Mouse (Mus musculus) adrenal gland, postnatal 14 days (tissue): ENCODE results near the gene Bend3. TPM values are rescaled to one million over a fixed set of nuclear protein-coding genes. Genes with fewer than 3 reads are reported as not detected.
"Not testable (repeated sequence)": the region's sequence is repeated elsewhere in the genome, so short reads cannot be mapped to it uniquely, and the experiment has no call there.

Experiments used
- DNase-seq: peaks from one replicate; pipeline ENCODE4 v3.0.0; 2021; ENCODE audit warnings: mixed read lengths
- total RNA-seq: library from RNA; stranded (reverse); gene quantifications from 2 replicates; pipeline ENCODE4 v1.2.3, GENCODE M21; 2021

The Bend3 gene
- total RNA-seq, 1 experiment from 2014 or later = 7.0 TPM

DNA sequence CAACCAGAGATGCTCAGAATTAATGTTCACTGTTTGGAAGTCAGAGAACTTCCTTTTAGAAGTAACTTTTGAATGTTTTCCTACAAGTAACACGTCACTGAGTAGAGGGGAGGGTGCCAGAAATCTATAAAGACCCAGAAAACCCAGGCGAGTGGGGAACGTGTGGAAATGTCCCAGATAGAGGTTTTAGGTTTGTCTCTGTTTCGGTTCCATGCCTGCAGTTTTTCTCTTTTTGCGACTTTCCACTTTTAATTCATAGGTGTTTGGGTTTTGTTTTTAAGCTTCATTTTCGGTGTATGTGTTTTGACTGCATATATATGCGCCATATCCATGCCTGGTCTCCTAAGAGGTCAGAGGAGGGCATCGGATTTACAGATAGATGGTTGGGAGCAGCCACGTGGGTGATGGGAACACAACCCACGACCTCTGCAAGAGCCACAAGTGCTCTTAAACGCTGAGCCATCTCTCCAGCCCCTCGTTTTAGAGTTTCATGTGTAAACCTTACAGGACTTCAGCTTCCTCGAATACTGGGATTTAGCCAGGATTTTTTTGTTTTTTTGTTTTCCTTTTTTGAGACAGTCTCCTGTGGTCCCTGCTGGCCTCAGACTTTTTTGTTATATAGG, 1.7 kb downstream of the Bend3 start:
- no peak for DNase-seq

DNA sequence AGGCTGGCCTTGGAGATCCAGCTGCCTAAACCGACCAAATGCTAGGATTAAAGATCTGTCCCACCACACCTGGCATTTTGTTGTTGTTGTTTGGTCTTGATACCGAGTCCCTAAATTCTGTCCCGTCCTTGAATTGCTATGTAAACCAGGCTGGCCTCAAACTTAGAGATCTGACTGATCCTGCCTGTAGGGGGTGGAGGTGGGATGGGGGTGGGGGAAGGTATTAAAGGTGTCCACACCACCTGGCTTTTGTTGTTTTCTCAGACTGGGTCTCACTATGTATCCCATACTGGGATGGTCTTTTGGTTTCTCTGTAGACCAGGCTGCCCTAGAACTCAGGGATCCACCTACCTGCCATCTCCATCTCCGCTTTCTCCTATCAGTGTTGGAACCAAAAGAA, 2.5 kb downstream of the Bend3 start:
- DNase-seq = no peak

DNA sequence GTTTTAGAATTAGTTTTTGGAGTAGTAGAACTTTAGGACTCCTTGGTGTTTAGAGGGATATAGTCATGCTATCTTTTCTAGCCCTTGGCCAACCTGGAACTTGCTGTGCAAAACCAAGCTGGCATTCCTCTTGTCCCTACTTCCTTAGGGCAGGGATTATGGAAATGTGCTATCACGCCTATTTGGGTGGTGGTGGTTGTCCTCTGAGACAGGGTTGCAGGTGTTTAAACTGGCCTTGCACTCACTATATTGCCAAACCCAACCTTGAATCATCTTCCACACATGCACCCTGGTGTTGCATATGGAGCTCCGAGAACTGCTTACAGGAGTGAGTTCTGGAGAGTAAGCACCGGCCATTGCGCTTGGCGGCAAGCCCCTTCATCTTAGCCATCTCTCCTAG, 3.4 kb downstream of the Bend3 start:
- no peak for DNase-seq

DNA sequence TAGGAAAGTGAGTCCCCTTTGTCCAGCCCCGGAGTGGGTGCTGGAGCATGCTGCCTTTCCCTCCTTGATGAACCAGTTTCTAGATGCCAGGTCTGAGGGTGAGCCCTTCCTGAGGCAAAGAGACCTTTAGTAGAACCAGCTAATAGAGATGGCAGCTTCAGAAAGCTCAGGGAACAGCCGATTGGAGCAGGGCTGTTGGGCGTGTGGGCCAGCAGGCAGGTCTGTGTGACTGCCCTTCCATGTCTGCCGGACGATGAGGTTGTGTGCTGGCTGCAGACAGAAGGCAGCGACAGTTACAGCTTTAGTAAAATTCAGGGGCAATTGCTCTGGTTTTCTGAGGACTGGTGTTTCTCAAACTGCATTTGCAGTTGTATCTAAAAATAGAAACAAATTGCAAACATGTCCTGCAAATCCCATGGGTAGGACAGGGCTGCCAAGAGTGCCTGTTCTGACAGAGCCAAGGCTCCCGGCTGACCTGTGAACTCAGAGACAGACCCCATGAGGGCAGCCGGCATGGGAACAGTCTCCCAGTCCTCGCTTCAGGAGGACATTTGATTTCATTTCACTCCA, 4.9 kb downstream of the Bend3 start:
- peak; percentile 79 for DNase-seq

DNA sequence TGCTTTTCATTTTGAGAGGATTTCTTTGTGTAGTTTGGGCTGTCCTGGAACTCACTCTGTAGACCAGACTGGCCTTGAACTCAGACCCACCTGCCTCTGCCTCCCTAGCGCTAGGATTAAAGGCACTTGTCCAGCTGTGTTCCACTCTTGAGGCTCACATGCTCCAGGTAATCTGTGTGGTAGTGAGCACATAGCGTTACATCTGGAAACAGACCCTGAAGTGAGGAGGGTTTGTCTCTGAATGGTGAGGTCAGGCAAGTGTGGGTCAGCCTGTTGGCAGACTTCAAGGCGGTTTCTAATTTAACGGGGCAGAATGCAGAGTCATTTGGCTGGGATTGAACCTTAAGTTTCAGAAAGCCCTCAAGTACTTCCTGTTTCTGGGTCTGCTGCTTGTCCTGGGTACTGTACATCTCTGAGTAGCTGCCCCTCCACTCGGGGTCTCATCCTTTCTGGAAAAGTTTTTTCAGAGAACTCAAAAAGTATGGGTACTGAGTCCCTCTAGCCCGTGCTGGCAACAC, 7.2 kb downstream of the Bend3 start:
- no peak for DNase-seq

DNA sequence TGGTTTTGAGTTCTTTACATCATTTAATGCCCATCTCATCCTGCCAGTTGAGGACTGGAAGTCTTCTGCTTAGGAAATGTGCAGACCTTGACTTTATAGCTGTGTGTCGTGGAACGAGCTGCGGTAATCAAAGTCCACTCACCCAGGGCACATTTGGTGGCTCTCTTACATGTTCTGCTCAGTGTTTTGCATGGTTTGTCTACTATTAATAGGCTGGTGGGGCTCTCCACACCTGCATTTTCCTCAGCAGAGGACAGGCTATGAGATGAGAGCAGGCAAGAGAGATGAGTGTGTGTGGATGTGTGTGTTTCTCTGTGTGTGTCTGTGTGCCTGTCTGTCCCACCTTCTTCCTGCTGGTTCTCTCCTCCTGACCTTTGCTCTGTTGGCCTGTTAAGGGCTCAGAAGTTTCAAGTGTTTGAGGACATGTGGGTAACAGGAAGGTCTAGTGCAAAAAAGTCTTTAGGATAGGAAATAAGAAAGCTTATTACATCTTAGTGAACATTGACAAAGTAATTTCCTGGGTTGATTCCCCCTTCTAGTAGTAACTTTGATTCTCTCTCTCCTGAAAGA, 8.9 kb downstream of the Bend3 start:
- DNase-seq = no peak

DNA sequence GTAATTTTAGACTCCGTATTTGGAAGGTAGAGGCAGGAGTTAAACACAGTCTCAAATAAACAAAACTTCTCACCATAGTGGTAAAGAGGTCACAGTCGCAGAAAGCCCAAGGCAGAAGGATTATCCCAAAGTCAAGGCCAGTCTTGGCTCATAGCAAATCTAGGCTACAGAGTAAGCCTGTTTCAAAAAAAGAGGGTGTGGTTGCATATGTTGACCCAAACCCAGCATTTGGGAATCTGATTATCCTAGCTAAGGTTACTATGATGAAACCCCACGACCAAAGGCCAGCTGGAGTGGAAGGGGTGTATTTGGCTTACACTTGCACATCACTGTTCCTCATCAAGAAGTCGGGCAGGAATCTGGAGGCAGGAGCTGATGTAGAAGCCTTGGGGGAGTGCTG, 9.6 kb downstream of the Bend3 start:
- DNase-seq = no peak

DNA sequence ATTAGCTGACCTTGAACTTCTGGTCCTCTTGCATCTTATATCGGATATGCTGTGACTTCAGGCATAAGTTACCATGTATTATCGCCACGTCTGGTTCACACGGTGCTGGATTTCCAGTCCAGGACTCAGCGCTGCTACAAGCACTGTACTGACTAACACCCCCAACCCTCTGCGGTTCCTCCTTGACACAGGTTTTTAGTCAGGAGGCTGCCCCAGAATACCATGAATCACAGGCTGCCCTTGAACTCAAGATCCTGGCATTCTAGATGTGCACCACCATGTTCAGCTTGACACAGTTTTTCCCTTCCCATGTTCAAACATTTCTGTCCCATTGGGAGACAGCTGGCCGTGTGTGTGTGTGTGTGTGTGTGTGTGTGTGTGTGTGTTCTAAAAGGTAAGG, 10.5 kb downstream of the Bend3 start:
- peak; percentile 28 for DNase-seq

DNA sequence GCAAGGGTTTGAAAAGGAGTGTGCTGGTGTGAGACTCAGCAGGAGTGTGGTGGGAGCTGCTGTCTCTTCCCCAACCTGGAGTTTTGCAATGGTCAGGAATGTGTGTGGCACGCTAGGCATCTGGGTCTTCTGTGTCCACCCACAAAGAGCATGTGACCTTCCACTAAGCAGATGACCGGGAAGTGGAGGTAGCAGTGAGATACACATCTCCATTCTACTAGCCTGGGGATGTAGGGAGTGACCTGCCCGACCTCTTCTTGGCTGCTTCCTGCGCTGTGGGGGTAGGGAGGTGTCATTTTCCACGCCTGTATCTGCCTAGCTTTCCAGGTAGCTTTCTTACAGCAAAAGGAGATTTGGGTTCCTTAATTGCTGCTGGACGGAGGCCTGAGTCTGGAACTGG, 10.9 kb downstream of the Bend3 start:
- DNase-seq = peak; percentile 18

DNA sequence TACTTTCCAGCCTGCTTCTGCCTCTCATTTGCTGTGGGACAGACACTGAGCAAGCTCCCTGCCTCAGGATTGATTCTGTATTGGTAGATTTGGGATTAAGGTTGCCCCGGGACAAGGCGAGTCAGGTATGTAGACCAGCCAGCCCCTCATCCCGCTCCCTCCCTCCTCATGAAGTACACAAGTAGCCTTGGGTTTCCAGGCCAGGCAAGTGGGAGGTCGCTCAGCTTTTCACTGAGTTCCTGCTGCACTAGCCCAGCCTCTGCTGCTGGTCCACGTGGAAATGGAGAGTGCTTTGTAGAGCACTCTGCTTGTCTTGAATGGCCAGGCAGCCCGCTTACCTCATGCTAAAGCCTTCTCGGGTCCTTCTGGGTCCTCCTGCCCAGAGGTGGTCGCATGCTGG, 11.4 kb downstream of the Bend3 start:
- no peak for DNase-seq

DNA sequence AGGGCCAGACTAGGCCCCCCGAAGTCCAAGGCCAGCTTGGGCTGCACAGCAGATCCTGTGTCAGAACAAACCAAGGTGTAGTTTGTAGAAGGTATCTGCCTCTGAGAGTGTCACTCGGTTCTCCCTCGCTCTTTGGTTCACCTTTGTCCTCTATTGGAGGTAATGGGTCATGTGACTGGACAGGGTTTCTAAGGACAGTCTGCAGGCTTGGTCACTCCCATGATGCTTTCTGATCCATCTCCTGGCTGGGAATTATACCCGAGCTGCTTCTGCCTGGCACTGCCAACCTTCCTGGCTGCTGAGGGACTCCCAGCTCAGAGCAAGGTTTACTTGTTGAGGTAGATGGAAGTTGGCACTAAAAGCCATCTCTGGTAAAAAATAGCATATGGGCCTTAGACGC, 12.2 kb downstream of the Bend3 start:
- DNase-seq = peak; percentile 40

DNA sequence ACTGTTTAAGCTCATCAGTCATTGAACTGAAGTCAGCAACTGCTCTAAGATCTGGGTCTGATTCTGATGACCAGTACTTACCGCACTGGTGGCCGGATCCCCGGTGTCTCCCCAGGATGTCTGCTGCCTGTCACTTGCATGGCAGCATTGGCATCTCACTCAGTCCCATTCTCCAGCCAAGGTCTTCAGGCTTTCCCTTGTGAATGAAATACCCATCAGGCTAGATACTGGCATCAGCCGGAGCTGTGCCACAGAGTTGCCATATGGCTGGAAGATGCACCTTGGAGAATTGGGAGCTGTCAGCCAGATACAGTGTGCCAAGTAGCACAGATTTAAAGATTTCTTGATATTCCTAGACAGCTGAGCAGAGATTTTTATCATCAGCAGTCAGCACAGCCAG, 24.0 kb downstream of the Bend3 start:
- DNase-seq = no peak

DNA sequence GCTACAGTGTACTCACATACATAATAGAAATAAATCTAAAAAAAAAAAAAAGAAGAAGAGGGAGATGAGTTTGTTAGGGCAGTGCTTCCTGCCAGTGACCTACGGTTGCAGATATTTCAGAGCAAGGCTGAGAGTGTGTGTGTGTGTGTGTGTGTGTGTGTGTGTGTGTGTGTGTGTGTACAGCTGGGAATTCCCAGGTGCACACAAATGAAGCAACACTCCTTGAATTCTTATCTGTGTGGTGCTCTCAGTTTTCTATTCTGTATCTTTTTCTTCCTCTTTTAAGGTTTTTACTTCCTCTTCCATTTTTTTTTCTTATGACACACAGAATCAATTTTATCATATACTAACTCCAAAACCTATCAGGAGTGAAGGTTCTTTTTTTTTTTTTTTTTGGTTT, 25.7 kb downstream of the Bend3 start:
- no peak for DNase-seq

DNA sequence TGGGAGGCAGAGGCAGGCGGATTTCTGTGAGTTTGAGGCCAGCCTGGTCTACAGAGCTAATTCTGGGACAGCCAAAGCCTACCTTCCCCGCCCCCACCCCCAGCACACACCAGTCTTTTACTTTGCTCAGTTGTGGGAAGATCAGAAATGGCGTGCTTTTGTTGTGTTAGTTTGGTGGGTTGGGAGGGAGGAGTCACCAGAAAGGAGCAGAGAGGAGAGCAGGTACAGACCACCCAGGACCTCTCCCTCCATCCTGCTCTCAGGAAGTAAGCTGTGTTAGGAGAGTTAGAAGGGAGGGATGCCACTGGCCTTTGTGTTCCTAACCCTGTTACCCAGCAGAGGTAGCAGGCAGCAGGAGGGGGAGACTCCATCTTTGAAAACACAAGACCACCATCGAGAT, 28.4 kb downstream of the Bend3 start:
- no peak for DNase-seq

DNA sequence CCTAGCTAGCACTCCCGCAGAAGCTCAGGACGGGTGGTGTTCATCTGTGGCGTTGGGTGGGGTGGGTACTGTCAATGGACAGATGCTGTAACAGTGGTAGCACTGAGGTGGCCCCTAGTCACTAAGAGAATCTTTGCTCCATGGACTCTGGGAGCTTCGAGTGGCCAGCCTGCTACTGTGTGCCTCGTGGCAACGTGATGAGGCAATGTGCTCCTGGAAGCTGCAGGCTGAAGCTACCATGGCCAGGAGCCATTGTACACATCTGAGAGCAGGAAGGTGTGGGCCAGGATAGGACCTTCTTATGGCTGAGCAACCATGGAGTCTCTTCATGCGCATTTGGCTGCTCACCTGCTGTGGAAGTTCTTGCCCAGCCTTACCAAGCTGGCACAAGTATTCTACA, 30.6 kb downstream of the Bend3 start:
- DNase-seq = no peak

DNA sequence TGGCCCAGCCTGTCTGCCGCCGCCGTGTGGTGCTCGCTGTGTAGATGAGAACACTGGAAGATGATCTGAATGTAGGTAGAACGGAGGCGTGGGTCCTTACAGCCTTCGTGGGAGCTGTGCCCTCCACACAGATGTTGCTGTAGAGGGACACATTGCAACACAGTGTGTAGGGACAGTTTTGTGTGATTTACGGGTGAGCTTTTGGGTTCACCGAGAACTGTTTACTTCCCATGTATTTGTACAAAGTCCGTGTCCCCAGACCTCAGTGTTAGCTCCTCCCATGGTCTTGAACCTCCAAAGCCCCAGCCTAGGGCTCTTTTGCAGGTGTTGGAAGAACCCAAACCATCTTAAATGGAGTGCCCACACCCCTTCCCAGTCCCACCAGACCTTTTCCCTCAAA, 34.3 kb downstream of the Bend3 start:
- DNase-seq = no peak

DNA sequence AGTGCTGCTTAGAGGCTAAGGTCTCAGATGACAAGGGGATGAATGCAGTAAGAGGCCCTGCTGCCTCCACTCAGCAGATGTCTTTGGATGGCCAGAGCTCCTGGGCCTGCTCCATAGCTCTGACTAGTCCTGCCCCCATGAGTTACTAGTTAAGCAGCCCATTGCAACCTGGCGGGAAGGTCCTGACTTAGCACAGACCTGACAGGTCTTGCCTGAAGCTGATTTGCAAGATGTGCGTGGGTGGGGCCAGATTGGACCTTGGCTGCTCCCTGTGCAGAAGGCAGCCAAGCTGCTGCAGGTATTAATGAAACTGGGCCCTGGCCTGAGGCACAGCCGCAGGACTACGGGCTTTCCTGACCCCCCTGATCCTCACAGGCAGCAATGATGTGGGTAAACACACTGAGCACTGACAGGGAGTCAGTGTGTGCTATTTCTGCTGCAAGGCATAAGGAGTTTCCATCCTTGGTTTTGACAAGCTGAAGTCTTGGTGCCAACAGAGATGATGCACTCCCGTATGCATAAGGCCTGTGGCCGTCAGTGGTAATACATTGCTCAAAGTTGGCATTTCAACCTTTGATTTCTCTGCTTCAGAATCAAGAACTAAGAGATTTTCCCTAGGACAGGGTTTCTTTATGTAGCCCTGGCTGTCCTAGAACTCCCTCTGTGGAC, 38.5 kb downstream of the Bend3 start:
- peak; percentile 14 for DNase-seq

DNA sequence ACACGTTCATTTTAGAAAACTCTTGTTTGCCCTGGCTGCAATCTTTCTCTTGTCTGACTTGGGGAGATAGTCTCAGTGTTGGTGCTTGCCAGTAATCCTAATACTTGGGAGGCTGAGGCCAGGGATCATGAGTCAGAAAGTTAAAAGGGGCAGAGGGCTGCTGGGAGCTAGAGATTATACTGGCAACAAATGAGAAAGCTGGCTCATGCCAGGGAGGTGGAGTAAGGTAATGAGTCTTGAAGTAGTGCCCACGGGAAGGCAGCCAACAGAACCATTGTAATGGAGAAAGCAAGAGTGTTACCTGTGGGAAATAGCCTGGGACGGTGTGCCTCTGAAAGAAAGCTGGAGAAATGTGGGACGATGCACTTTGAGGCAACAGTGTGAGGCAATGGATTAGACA, 39.2 kb downstream of the Bend3 start:
- DNase-seq = peak; percentile 49

DNA sequence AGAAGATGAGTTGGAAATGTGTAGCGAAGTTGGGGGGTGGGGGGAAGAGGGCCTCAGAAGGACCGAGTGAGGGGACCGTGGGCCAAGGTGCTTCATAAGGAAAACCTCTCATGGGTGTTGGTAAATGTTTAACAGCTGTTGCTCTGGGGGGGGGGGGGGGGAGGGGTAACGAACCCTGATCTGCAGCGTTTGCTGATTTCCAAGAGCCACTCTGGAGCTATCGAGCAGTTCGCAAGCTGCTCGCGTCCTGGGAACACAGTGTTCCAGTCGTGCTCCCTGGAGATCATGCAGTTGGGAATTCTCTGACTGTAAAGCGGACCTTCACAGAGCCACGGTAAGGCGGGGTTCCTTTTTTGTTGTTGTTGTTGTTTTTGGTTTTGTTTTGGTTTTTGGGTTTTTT, 39.7 kb downstream of the Bend3 start:
- peak; percentile 64 for DNase-seq

DNA sequence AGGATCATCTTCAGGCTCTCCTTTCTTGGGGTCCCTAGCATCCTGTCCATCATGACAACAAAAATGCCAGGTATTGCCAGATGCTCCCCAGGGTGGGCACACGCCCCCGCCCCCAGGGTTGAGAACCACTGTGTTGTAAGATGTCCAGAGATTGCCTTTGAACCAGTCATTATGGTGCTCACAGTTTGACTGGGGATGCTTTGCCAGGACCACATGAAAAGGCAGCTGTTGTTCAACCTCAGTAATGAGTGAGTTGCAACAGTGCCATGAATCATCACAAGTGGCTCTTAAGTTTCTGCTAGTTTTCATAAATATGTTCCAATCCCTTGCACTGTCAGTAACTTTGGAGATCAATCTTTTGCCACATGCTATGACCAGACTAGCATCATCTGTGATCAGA, 41.3 kb downstream of the Bend3 start:
- DNase-seq = no peak

DNA sequence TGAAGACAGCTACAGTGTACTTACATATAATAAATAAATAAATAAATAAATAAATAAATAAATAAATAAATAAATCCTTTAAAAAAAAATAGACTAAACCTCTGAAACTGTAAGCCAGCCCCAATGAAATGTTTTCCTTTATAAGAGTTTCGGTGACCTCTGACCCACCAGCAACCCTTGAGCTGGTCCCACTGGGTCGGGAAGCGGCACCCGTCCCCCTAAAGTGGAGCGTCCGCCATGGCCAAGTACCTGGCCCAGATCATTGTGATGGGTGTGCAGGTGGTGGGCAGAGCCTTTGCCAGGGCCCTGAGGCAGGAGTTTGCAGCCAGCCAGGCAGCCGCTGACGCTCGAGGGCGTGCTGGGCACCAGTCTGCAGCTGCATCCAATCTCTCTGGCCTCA, 45.3 kb downstream of the Bend3 start, which contains the start of gene Gm9803:
Gene Gm9803, plus strand, starts transcription at position 154 of the 400 bp plus-strand sequence.
- DNase-seq = not testable (repeated sequence)

DNA sequence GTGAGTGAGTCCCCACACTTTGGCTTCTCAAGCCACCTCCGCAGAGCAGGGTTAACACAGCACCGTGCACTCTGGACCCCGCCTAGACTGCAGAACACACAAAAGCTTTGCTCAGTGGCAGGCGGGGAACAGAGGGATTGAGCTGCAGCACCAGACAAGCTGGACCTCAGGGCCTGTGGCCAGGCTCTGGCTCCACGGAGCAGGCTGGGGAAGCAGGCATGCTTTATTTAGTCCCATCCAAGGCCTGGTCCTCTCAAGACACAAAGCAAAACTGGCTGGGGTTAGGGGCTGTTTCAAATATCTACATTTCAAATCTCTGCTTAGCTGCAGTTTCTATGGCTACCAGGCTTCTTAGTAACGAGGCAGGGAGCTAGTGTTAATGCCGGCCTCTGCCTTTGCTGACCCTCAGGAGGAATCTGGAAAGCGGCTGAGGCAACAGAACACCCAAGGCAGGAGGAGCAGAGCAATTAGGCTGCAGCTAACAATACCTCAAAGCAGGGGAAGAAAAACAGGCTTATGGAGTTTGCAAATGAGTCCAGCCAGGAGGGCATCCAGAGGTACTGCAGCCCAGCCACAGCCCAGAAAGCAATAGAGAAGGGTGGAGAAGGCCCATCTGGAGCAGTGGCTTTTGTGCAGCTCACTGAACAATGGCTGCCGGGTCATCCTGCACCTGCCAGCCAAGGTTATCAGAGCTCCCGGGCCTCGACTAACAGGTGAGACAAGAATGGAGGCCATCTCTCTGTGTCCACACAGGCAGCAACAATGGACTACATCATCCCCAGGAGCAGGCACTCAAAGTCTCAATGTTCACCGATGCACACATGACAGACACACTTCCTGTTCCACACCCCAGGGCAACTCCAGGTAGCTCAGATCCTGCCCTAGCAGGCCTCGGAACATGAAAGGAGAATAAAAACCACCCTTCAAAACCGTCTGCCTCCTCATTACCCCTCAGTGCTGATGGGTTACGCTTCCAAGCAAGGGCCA, 48.9 kb downstream of the Bend3 start:
- no peak for DNase-seq
